Mouse (Mus musculus) lung, postnatal 25 days (tissue): ENCODE results near the gene Dpp7.

Experiments used
- DNase-seq: peaks from one replicate; pipeline ENCODE4 v3.0.0; 2022; ENCODE audit warnings: low spot score

Dpp7 gene

GRCm38 (mm10) chr2:25356208-25357079, at the start of gene Dpp7:
Gene Dpp7 (minus strand): TSS chr2:25356359.
- peak; percentile 82 for DNase-seq

- no peak for DNase-seq
Observed at GRCm38 (mm10) chr2:25403994-25404393, 47.8 kb upstream of the Dpp7 start.

GRCm38 (mm10) chr2:25402972-25403601, 46.9 kb upstream of the Dpp7 start:
- peak; percentile 71 for DNase-seq

GRCm38 (mm10) chr2:25402377-25402971, 46.3 kb upstream of the Dpp7 start:
- peak; percentile 76 for DNase-seq

GRCm38 (mm10) chr2:25400764-25401163, 44.6 kb upstream of the Dpp7 start:
- DNase-seq, result peak; percentile 65

GRCm38 (mm10) chr2:25400291-25400690, 44.1 kb upstream of the Dpp7 start:
- DNase-seq, result no peak

GRCm38 (mm10) chr2:25399051-25399450, 42.9 kb upstream of the Dpp7 start, which contains the start of gene Npdc1:
Gene Npdc1 (plus strand): TSS chr2:25399351.
- DNase-seq, result no peak

- no peak for DNase-seq
Observed at GRCm38 (mm10) chr2:25398065-25398464, 41.9 kb upstream of the Dpp7 start.

- no peak for DNase-seq
Observed at GRCm38 (mm10) chr2:25397010-25397409, 40.9 kb upstream of the Dpp7 start.

GRCm38 (mm10) chr2:25396597-25396983, 40.4 kb upstream of the Dpp7 start:
- no peak for DNase-seq

- no peak for DNase-seq
Observed at GRCm38 (mm10) chr2:25395721-25396596, 39.8 kb upstream of the Dpp7 start, which contains the start of gene Entpd2. Gene Entpd2 (plus strand): TSS chr2:25395874.

GRCm38 (mm10) chr2:25394281-25395221, 38.4 kb upstream of the Dpp7 start:
- DNase-seq, result no peak

- DNase-seq, result no peak
Observed at GRCm38 (mm10) chr2:25391266-25391665, 35.1 kb upstream of the Dpp7 start.

GRCm38 (mm10) chr2:25384492-25384891, 28.3 kb upstream of the Dpp7 start:
- DNase-seq, result no peak

GRCm38 (mm10) chr2:25376589-25376988, 20.4 kb upstream of the Dpp7 start:
- DNase-seq, result peak; percentile 46

- no peak for DNase-seq
Observed at GRCm38 (mm10) chr2:25373431-25373830, 17.3 kb upstream of the Dpp7 start.

GRCm38 (mm10) chr2:25372644-25373391, 16.7 kb upstream of the Dpp7 start:
- no peak for DNase-seq

- peak; percentile 92 for DNase-seq
Observed at GRCm38 (mm10) chr2:25371764-25372643, 15.8 kb upstream of the Dpp7 start, which contains the start of gene Sapcd2. Gene Sapcd2 (plus strand): TSS chr2:25372321.

GRCm38 (mm10) chr2:25369996-25370395, 13.8 kb upstream of the Dpp7 start:
- no peak for DNase-seq
